10 mouse cellular contexts compared by ENCODE assay signal in genomic region chr11:29788921-29789638, GRCm38 (mm10). TPM values are rescaled to one million over a fixed set of nuclear protein-coding genes. Genes with fewer than 3 reads are reported as not detected.
DNase-seq lines count a peak whose midpoint lies in the region; ATAC-seq lines count a peak whose summit lies in the region.
"Had no signal": no experiment of that assay in that cellular context is flagged by ENCODE, and none has a peak within 500 bp of the region (broad histone marks: within the 10 kb centered on the region; RNA-seq: fewer than 3 reads in every experiment).

No protein-coding gene starts in this region.

- no peaks in the 10 kb centered on the region for H3K9me3 ChIP-seq in lung, embryonic 15.5 days
- no peaks in the 10 kb centered on the region for H3K9me3 ChIP-seq in heart, embryonic 12.5 days (replicated peaks)
- H3K9me3 ChIP-seq: megakaryocyte, embryonic 14.5 days had no signal

- peak; percentile 55; the same call in 1 of the 2 replicates for ATAC-seq in lung, embryonic 15.5 days (ENCODE audit: borderline replicate concordance, extremely low read depth, low FRiP score, low TSS enrichment)
- no peak for ATAC-seq in heart, embryonic 12.5 days (ENCODE audit: insufficient number of reproducible peaks, low FRiP score)

- intact Hi-C loops in heart, postnatal 10 days (cut with DNase I) = no loop called here

- DNase-seq in lung, postnatal 10 days = no peak
- DNase-seq in frontal cortex, postnatal 14 days (ENCODE audit: low spot score in 2 of 2) = peak; percentile 71 to 80
- DNase-seq in left cerebral cortex, adult 9 months (ENCODE audit: low spot score in 2 of 2) = peak; percentile 85 to 92
- peak; percentile 80 for DNase-seq in right cerebral cortex, postnatal 14 days
- DNase-seq in urinary bladder, postnatal 14 days (ENCODE audit: low spot score) = no peak
- no peak for DNase-seq in heart, postnatal 10 days
- DNase-seq: kidney, adult 8-10 months had no signal

- H3K36me3 ChIP-seq in lung, embryonic 15.5 days = no peaks in the 10 kb centered on the region
- H3K36me3 ChIP-seq in heart, embryonic 12.5 days = no peaks in the 10 kb centered on the region

- H3K9ac ChIP-seq in lung, embryonic 15.5 days = no peak overlapping the region
- H3K9ac ChIP-seq in heart, embryonic 12.5 days = no peak overlapping the region

- no peak overlapping the region for H3K4me2 ChIP-seq in lung, embryonic 15.5 days
- H3K4me2 ChIP-seq in heart, embryonic 12.5 days = no peak overlapping the region

- no peak overlapping the region for H3K27ac ChIP-seq in lung, embryonic 15.5 days
- no peak overlapping the region for H3K27ac ChIP-seq in heart, embryonic 12.5 days (ENCODE audit: poor library complexity, severe bottlenecking)

- H3K27me3 ChIP-seq in lung, embryonic 15.5 days = no peaks in the 10 kb centered on the region
- no peaks in the 10 kb centered on the region for H3K27me3 ChIP-seq in heart, embryonic 12.5 days (replicated peaks)
- H3K27me3 ChIP-seq: megakaryocyte, embryonic 14.5 days had no signal

- no peaks in the 10 kb centered on the region for H3K4me1 ChIP-seq in lung, embryonic 15.5 days
- peaks cover 9% of the 10 kb centered on the region for H3K4me1 ChIP-seq in heart, embryonic 12.5 days (replicated peaks)

- no peak overlapping the region for H3K4me3 ChIP-seq in lung, embryonic 15.5 days
- no peak overlapping the region for H3K4me3 ChIP-seq in heart, embryonic 12.5 days
- H3K4me3 ChIP-seq: megakaryocyte, embryonic 14.5 days had no signal

- WGBS in lung, embryonic 15.5 days = 67% methylated on average over 6 of the region's 6 CpGs
- WGBS in heart, embryonic 12.5 days = 72% methylated on average over 6 of the region's 6 CpGs

RNA-seq across cellular contexts. Expression of gene 4931440F15Rik, which starts 36.4 kb away (rescaled TPM):
- 0.11 and 0.14 TPM in 2 replicates for polyA plus RNA-seq in lung, embryonic 15.5 days (2015; fragmentation: Nextera tagmentation; extraction: Ambion mirVana)
- total RNA-seq in heart, postnatal 10 days (2021) = 1 to 10 TPM; 1.5 to 1.8 TPM
- polyA plus RNA-seq in heart, embryonic 12.5 days (2016; fragmentation: Nextera tagmentation; extraction: Ambion mirVana) = 0.19 and 0.39 TPM in 2 replicates

Comparison
In these comparisons a context has a peak if more than half of its experiments do, and no peak if none do; other contexts are left out.
1. DNase-seq: peak in frontal cortex, postnatal 14 days (2 of 2), left cerebral cortex, adult 9 months (2 of 2) and right cerebral cortex, postnatal 14 days (single experiment); none in lung, postnatal 10 days (single experiment), urinary bladder, postnatal 14 days (single experiment) and heart, postnatal 10 days (0 of 2).